ENCODE assay signal across 9 mouse cellular contexts in the genomic region with DNA sequence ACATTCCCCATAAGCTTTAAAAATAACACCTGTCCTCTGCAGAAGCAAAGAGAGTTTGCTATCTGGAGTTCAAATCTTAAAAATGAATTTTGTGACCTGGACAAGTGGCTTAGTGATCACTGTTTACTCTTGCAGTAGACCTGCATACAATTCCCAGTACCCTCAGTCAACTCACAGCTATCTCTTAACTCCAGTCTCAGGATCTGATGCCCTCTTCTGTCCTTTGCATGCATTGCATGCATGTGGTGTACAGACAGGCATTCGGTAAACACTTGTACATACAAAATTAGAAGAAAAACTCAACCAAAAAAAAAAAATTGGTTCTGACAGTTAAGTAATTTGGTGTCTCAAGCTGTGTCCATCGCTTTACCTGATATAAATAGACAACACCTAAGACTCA. TPM values are rescaled to one million over a fixed set of nuclear protein-coding genes. Genes with fewer than 3 reads are reported as not detected.
DNase-seq lines count a peak whose midpoint lies in the region; ATAC-seq and TF ChIP-seq lines count a peak whose summit lies in the region.
"Had no signal": no experiment of that assay in that cellular context is flagged by ENCODE, and none has a peak within 500 bp of the region (broad histone marks: within the 10 kb centered on the region; RNA-seq: fewer than 3 reads in every experiment).

No protein-coding gene starts in this region.

- peak; percentile 38 for TF ChIP-seq CTCF in midbrain, postnatal 0 days (IDR thresholded peaks at IDR 0.05)

- H3K9me3 ChIP-seq in embryonic facial prominence, embryonic 11.5 days (replicated peaks; ENCODE audit: control insufficient read depth, low read length) = no peaks in the 10 kb centered on the region
- H3K9me3 ChIP-seq in embryonic facial prominence, embryonic 10.5 days = no peaks in the 10 kb centered on the region
- no peaks in the 10 kb centered on the region for H3K9me3 ChIP-seq in midbrain, postnatal 0 days (ENCODE audit: low read length)
- no peaks in the 10 kb centered on the region for H3K9me3 ChIP-seq in midbrain, embryonic 13.5 days
- H3K9me3 ChIP-seq: heart, embryonic 12.5 days had no signal

- WGBS in embryonic facial prominence, embryonic 11.5 days = 92% methylated on average over 2 of the region's 2 CpGs
- WGBS in embryonic facial prominence, embryonic 10.5 days = 94% methylated on average over 2 of the region's 2 CpGs
- 94% methylated on average over 2 of the region's 2 CpGs for WGBS in midbrain, postnatal 0 days
- WGBS in midbrain, embryonic 13.5 days = 93% methylated on average over 2 of the region's 2 CpGs

- no peak overlapping the region for H3K4me3 ChIP-seq in embryonic facial prominence, embryonic 11.5 days (ENCODE audit: low read depth, low read length)
- H3K4me3 ChIP-seq in embryonic facial prominence, embryonic 10.5 days = no peak overlapping the region
- H3K4me3 ChIP-seq in midbrain, postnatal 0 days (ENCODE audit: low read depth, low read length) = no peak overlapping the region
- H3K4me3 ChIP-seq in midbrain, embryonic 13.5 days (replicated peaks) = no peak overlapping the region
- H3K4me3 ChIP-seq: heart, embryonic 12.5 days had no signal

- H3K4me1 ChIP-seq in embryonic facial prominence, embryonic 11.5 days (ENCODE audit: control insufficient read depth, insufficient read depth, low read length) = no peaks in the 10 kb centered on the region
- H3K4me1 ChIP-seq in embryonic facial prominence, embryonic 10.5 days = no peaks in the 10 kb centered on the region
- no peaks in the 10 kb centered on the region for H3K4me1 ChIP-seq in midbrain, postnatal 0 days (ENCODE audit: insufficient read depth, low read length)
- H3K4me1 ChIP-seq in midbrain, embryonic 13.5 days (replicated peaks) = no peaks in the 10 kb centered on the region
- H3K4me1 ChIP-seq: heart, embryonic 12.5 days had no signal

- H3K4me2 ChIP-seq in embryonic facial prominence, embryonic 11.5 days (ENCODE audit: low read depth, low read length) = no peak overlapping the region
- H3K4me2 ChIP-seq in midbrain, postnatal 0 days (ENCODE audit: low read depth, low read length, poor library complexity, severe bottlenecking) = no peak overlapping the region
- no peak overlapping the region for H3K4me2 ChIP-seq in midbrain, embryonic 13.5 days (replicated peaks)
- H3K4me2 ChIP-seq: heart, embryonic 12.5 days had no signal

- H3K27me3 ChIP-seq in embryonic facial prominence, embryonic 11.5 days (ENCODE audit: control insufficient read depth, insufficient read depth, low read length) = no peaks in the 10 kb centered on the region
- no peaks in the 10 kb centered on the region for H3K27me3 ChIP-seq in embryonic facial prominence, embryonic 10.5 days (replicated peaks; ENCODE audit: low read depth, poor library complexity, severe bottlenecking)
- H3K27me3 ChIP-seq in midbrain, postnatal 0 days (ENCODE audit: insufficient read depth, low read length) = no peaks in the 10 kb centered on the region
- no peaks in the 10 kb centered on the region for H3K27me3 ChIP-seq in midbrain, embryonic 13.5 days
- H3K27me3 ChIP-seq: heart, embryonic 12.5 days had no signal

- no peak overlapping the region for H3K9ac ChIP-seq in embryonic facial prominence, embryonic 11.5 days (replicated peaks; ENCODE audit: low read length)
- no peak overlapping the region for H3K9ac ChIP-seq in midbrain, postnatal 0 days (replicated peaks; ENCODE audit: low read length, poor library complexity, severe bottlenecking)
- no peak overlapping the region for H3K9ac ChIP-seq in midbrain, embryonic 13.5 days (replicated peaks)
- H3K9ac ChIP-seq: heart, embryonic 12.5 days had no signal

- DNase-seq in embryonic facial prominence, embryonic 11.5 days (ENCODE audit: low spot score) = peak; percentile 24
- DNase-seq in embryonic facial prominence, embryonic 10.5 days (ENCODE audit: low spot score) = no peak
- no peak for DNase-seq in midbrain, postnatal 0 days (ENCODE audit: low spot score)
- DNase-seq in thymus, postnatal 25 days = peak; percentile 53
- no peak for DNase-seq in cerebellum, postnatal 25 days

- no peak for ATAC-seq in embryonic facial prominence, embryonic 11.5 days (replicated peaks; ENCODE audit: insufficient number of reproducible peaks, low FRiP score, low TSS enrichment, low read depth)
- ATAC-seq in midbrain, postnatal 0 days (ENCODE audit: low FRiP score) = no peak
- no peak for ATAC-seq in midbrain, embryonic 13.5 days
- peak; percentile 70 for ATAC-seq in erythroid progenitor cell, adult 5-6 weeks (replicated peaks; ENCODE audit: low FRiP score, poor library complexity, severe bottlenecking)
- no peak for ATAC-seq in frontal cortex, adult (ENCODE audit: low TSS enrichment)

- H3K36me3 ChIP-seq in embryonic facial prominence, embryonic 11.5 days (replicated peaks; ENCODE audit: control insufficient read depth, insufficient read depth, low read depth, low read length) = peaks cover 16% of the 10 kb centered on the region
- peaks cover 99% of the 10 kb centered on the region for H3K36me3 ChIP-seq in embryonic facial prominence, embryonic 10.5 days (replicated peaks)
- H3K36me3 ChIP-seq in midbrain, postnatal 0 days (ENCODE audit: insufficient read depth, low read length) = no peaks in the 10 kb centered on the region
- H3K36me3 ChIP-seq in midbrain, embryonic 13.5 days = peaks cover 39% of the 10 kb centered on the region

- no peak overlapping the region for H3K27ac ChIP-seq in embryonic facial prominence, embryonic 11.5 days (replicated peaks; ENCODE audit: low read depth, low read length)
- no peak overlapping the region for H3K27ac ChIP-seq in embryonic facial prominence, embryonic 10.5 days (replicated peaks)
- H3K27ac ChIP-seq in midbrain, postnatal 0 days (ENCODE audit: low read depth, low read length) = no peak overlapping the region
- no peak overlapping the region for H3K27ac ChIP-seq in midbrain, embryonic 13.5 days

RNA-seq across cellular contexts. Expression of a gene that starts 15.7 kb away (rescaled TPM):
- 196 and 226 TPM in 2 replicates for polyA plus RNA-seq in embryonic facial prominence, embryonic 11.5 days (2014; fragmentation: Nextera tagmentation; extraction: Ambion mirVana)
- 166 and 187 TPM in 2 replicates for polyA plus RNA-seq in embryonic facial prominence, embryonic 10.5 days (2016; fragmentation: Nextera tagmentation; extraction: Ambion mirVana)
- 7.4 and 16.5 TPM in 2 replicates for total RNA-seq in midbrain, postnatal 0 days (2014; rRNA removed)
- 14.4 and 18.1 TPM in 2 replicates for polyA plus RNA-seq in midbrain, postnatal 0 days (2015; fragmentation: Nextera tagmentation; extraction: Ambion mirVana)
- 91.4 and 94.1 TPM in 2 replicates for polyA plus RNA-seq in midbrain, embryonic 13.5 days (2015; fragmentation: Nextera tagmentation; extraction: Ambion mirVana)
- 764 and 1,013 TPM in 2 replicates for total RNA-seq in erythroid progenitor cell, adult 5-6 weeks (2015; ENCODE audit: low replicate concordance)
- 1,945 and 2,175 TPM in 2 replicates for total RNA-seq in erythroid progenitor cell, adult 5-6 weeks (2017; ENCODE audit: low replicate concordance)

RNA-seq across cellular contexts. Expression of a gene that starts 15.9 kb away (rescaled TPM):
- 22.4 and 24.8 TPM in 2 replicates for polyA plus RNA-seq in embryonic facial prominence, embryonic 11.5 days (2014; fragmentation: Nextera tagmentation; extraction: Ambion mirVana)
- 18.1 and 18.3 TPM in 2 replicates for polyA plus RNA-seq in embryonic facial prominence, embryonic 10.5 days (2016; fragmentation: Nextera tagmentation; extraction: Ambion mirVana)
- total RNA-seq in midbrain, postnatal 0 days (2014; rRNA removed) = 9.0 and 10.4 TPM in 2 replicates
- polyA plus RNA-seq in midbrain, postnatal 0 days (2015; fragmentation: Nextera tagmentation; extraction: Ambion mirVana) = 3.7 and 3.8 TPM in 2 replicates
- polyA plus RNA-seq in midbrain, embryonic 13.5 days (2015; fragmentation: Nextera tagmentation; extraction: Ambion mirVana) = 10.0 and 11.4 TPM in 2 replicates
- total RNA-seq in erythroid progenitor cell, adult 5-6 weeks (2015; ENCODE audit: low replicate concordance) = 155 and 233 TPM in 2 replicates
- 270 and 271 TPM in 2 replicates for total RNA-seq in erythroid progenitor cell, adult 5-6 weeks (2017; ENCODE audit: low replicate concordance)

RNA-seq across cellular contexts. Expression of a gene that starts 24.3 kb away (rescaled TPM):
- 206 and 231 TPM in 2 replicates for polyA plus RNA-seq in embryonic facial prominence, embryonic 11.5 days (2014; fragmentation: Nextera tagmentation; extraction: Ambion mirVana)
- 193 and 202 TPM in 2 replicates for polyA plus RNA-seq in embryonic facial prominence, embryonic 10.5 days (2016; fragmentation: Nextera tagmentation; extraction: Ambion mirVana)
- total RNA-seq in midbrain, postnatal 0 days (2014; rRNA removed) = 5.5 and 7.1 TPM in 2 replicates
- polyA plus RNA-seq in midbrain, postnatal 0 days (2015; fragmentation: Nextera tagmentation; extraction: Ambion mirVana) = 17.1 and 17.6 TPM in 2 replicates
- polyA plus RNA-seq in midbrain, embryonic 13.5 days (2015; fragmentation: Nextera tagmentation; extraction: Ambion mirVana) = 77.0 and 80.6 TPM in 2 replicates
- total RNA-seq in erythroid progenitor cell, adult 5-6 weeks (2015; ENCODE audit: low replicate concordance) = 516 and 641 TPM in 2 replicates
- 350 and 524 TPM in 2 replicates for total RNA-seq in erythroid progenitor cell, adult 5-6 weeks (2017; ENCODE audit: low replicate concordance)

Comparison
In these comparisons a context has a peak if more than half of its experiments do, and no peak if none do; other contexts are left out.
1. DNase-seq: peak in embryonic facial prominence, embryonic 11.5 days (single experiment) and thymus, postnatal 25 days (single experiment); none in embryonic facial prominence, embryonic 10.5 days (single experiment), midbrain, postnatal 0 days (single experiment) and cerebellum, postnatal 25 days (0 of 2).